Mouse (Mus musculus) midbrain, embryonic 14.5 days (tissue): ENCODE measurements around the gene Hoxb6. TPM values are rescaled to one million over a fixed set of nuclear protein-coding genes. Genes with fewer than 3 reads are reported as not detected.
A peak's percentile ranks its signal among the peaks of the same experiment; 100 is the strongest.

ENCODE experiments used
- ATAC-seq: fragments of 200-750 bp; cut with Nextera tagmentation; 2 replicates; pipeline ENCODE4 v1.8.0; 2017; ENCODE audit warnings: moderate number of reproducible peaks, moderate library complexity; ENCODE audit not compliant: low FRiP score, low TSS enrichment
- DNase-seq: peaks from one replicate; pipeline ENCODE4 v3.0.0-alpha.2; 2015
- H3K27ac ChIP-seq: fragments of 300-500 bp; sonication (generic); replicated peaks from 2 replicates; pipeline ENCODE4 v1.5.1; 2014; ENCODE audit warnings: mild to moderate bottlenecking, low read depth, low read length, moderate library complexity
- H3K27me3 ChIP-seq: fragments of 300-500 bp; sonication (generic); 2 replicates; pipeline ENCODE4 v1.6.1; 2014; ENCODE audit warnings: low read length, control low read depth, mixed read lengths; ENCODE audit not compliant: control insufficient read depth, insufficient read depth
- H3K36me3 ChIP-seq: fragments of 300-500 bp; sonication (generic); 2 replicates; pipeline ENCODE4 v1.6.1; 2014; ENCODE audit warnings: low read length, control low read depth; ENCODE audit not compliant: control insufficient read depth, insufficient read depth
- H3K4me1 ChIP-seq: fragments of 300-500 bp; sonication (generic); 2 replicates; pipeline ENCODE4 v1.6.1; 2014; ENCODE audit warnings: mild to moderate bottlenecking, antibody characterized with exemption, low read length, control low read depth; ENCODE audit not compliant: control insufficient read depth, insufficient read depth
- H3K4me2 ChIP-seq: fragments of 300-500 bp; sonication (generic); 2 replicates; pipeline ENCODE4 v1.6.1; 2014; ENCODE audit warnings: mild to moderate bottlenecking, low read length, moderate library complexity
- H3K4me3 ChIP-seq: fragments of 300-500 bp; sonication (generic); replicated peaks from 2 replicates; pipeline ENCODE4 v1.5.1; 2014; ENCODE audit warnings: low read depth, low read length
- H3K9ac ChIP-seq: fragments of 300-500 bp; sonication (generic); replicated peaks from 2 replicates; pipeline ENCODE4 v1.6.1; 2014; ENCODE audit warnings: mild to moderate bottlenecking, low read length, moderate library complexity
- H3K9me3 ChIP-seq: fragments of 300-500 bp; sonication (generic); 2 replicates; pipeline ENCODE4 v1.6.1; 2016; ENCODE audit warnings: low read length, control low read depth, mixed read lengths; ENCODE audit not compliant: control insufficient read depth
- WGBS: fragments of 180-500 bp; shearing (Covaris S2); extraction: QIAGEN DNeasy Blood & Tissue Kit; methylation state at CpG from one replicate; pipeline ENCODE4 v1.1.7; 2014; 5-methylcytosine and 5-hydroxymethylcytosine counted together
- polyA plus RNA-seq: library from polyadenylated mRNA; unstranded; fragments of >200 nt; fragmentation: Nextera tagmentation; extraction: Ambion mirVana; gene quantifications from 2 replicates; pipeline ENCODE4 v1.2.1, GENCODE M21; 2014

The Hoxb6 gene
- polyA plus RNA-seq, 1 experiment from 2014 or later: not detected

DNA sequence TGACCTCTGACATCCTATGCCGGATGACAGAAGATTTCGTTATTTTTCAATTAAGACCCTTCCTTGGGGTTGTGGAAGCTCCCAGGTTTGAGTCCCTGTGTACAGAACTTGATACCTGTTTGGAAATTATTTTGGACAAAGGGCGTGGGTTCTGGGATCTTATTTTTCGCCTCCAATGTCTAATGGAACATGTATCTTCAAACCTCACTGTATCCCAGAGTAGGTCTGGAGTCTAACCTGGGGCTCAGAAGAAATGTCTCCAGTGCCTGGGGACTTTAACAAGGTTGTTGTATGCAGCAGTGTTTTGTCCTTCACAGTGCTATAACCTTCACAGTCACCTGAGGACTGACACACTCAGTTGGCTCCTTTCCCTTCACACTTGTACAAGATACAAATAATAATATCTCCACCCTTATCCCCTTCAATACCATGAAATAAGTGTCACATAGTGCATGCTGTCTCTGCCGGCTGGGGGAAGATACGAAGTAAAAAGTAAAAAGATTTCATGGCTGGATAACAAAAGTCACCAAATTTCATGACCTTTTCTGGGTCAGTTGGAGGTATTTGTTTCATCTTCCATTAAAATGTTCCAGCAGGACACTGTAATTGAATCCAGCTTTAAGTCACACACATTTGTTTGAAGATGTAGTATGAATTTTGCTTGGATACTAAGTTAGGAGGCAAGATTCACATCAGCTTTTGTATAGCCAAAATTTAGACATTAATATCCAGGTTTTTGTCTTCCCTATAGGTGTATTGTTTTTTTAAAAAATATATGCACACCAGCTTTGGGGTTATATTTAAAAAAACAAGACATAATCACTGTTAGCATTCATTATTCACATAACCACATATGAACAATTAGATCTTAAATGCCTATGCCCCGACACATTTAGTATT, 25.0 kb upstream of the Hoxb6 start:
- WGBS: 9% methylated on average over 7 of the region's 7 CpGs
- H3K9ac ChIP-seq: no peak overlapping the region
- ATAC-seq: no peak

DNA sequence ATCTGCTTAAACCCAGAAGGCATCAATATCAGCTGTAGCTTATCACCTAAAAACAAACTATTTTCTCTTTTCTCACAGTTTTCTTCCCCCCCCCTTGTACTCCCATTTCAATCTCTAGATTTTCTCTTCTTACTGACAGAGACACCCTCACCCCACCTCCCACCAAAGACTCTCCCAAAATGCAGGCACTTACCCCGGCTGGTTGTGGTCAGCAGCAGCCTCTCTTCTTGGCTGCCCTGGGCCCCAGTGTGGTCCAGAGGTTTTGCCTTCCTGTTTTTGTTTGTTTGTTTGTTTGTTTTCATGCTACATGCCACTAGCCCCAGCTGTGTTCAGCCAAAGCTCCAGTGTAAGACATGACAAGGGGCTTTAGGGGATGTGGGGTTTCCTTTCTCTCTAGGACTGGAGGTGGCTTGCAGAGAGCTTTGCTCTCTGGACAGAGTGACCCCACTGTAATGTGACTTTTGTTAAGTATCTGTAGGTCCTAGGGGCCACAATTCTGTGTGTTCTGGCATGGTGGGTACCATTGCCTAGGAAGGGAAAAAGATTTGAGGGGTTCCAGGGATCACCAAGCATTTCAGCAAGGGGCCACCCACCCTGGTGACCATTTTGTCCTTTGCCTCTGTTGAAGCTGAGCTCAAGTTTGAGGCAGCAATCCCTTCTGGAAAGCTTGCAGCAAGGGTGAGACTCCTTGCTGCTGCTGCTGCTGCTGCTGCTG, 24.1 kb upstream of the Hoxb6 start:
- 8% methylated on average over 1 of the region's 1 CpGs for WGBS
- Histone ChIP-seq H3K4me3 (no peak overlapping the region), H3K9ac (no peak overlapping the region)

More for the DNA sequence above, 25.0 kb upstream of the Hoxb6 start:
- Histone ChIP-seq H3K27me3 (peaks cover 99% of the 10 kb centered on the region), H3K36me3 (no peaks in the 10 kb centered on the region), H3K4me2 (no peak overlapping the region), H3K27ac (no peak overlapping the region), H3K4me1 (no peaks in the 10 kb centered on the region), H3K4me3 (no peak overlapping the region), H3K9me3 (no peaks in the 10 kb centered on the region)
- DNase-seq: no peak

DNA sequence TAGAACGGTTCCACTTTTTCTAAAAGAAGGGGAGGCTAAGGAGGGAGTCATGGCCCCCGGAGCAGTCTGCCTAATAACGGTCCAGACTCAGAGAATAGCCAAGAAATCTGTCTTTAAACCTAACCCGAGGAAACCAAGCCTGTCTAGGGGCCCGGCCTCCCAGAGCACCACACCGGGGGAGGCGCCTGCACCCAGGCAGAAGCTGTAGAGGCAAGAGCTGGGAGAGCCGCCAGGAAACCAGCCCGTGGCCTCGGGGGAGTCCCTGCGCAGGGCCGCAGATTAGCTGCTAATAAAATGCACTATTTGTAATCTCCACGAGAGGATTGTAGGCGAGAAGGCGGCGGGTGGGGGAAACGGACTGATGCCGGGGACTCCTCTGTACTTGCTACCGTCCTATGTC, 22.4 kb upstream of the Hoxb6 start:
- Histone ChIP-seq H3K9me3 (no peaks in the 10 kb centered on the region), H3K4me3 (no peak overlapping the region), H3K9ac (no peak overlapping the region), H3K27ac (no peak overlapping the region), H3K36me3 (no peaks in the 10 kb centered on the region), H3K4me2 (no peak overlapping the region), H3K27me3 (peaks cover 99% of the 10 kb centered on the region), H3K4me1 (no peaks in the 10 kb centered on the region)
- WGBS: 2% methylated on average over 19 of the region's 19 CpGs
- DNase-seq (no peak), ATAC-seq (no peak)

More for the DNA sequence above, 24.1 kb upstream of the Hoxb6 start:
- no peak overlapping the region for H3K27ac ChIP-seq
- DNase-seq (no peak), ATAC-seq (no peak)
- no peaks in the 10 kb centered on the region for H3K9me3 ChIP-seq
- no peaks in the 10 kb centered on the region for H3K36me3 ChIP-seq
- peaks cover 99% of the 10 kb centered on the region for H3K27me3 ChIP-seq
- H3K4me1 ChIP-seq: no peaks in the 10 kb centered on the region
- H3K4me2 ChIP-seq: no peak overlapping the region

DNA sequence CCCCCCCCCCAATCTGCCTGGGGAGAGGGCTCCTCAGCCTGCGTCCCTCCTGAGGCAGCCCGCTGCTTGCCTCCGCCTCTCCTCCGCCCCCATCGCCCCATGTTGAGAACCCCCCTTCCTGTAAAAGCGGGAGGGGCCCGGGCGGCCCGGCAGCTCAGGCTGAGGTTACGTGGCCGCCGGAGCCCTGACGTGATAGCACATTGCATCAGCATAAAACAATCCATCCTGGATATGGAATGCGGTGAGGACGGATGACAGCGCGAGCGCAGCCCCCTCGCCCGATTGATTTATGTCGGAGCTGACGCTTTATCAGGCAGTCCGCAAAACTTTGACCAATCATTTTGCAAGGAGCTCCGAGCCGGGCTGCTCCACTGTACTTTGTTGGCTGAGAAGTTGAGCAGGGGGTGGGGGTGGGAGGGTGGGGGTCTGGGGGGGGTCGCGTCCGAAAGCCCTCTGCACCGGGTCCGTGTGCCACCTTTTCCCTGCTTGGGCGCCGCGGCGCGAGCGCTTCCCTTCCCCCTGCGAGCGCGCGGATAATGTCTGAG, 21.2 kb upstream of the Hoxb6 start, which contains the start of gene Hoxb9:
TSS of gene Hoxb9 (plus strand) at position 462 of the 545 bp plus-strand sequence.
- H3K9ac ChIP-seq: no peak within 1 kb of the TSS
- DNase-seq (no peak), ATAC-seq (no peak)
- no peak within 1 kb of the TSS for H3K27ac ChIP-seq
- no peaks in the 10 kb centered on the region for H3K36me3 ChIP-seq
- no peak within 1 kb of the TSS for H3K4me2 ChIP-seq
- under 1% methylated on average over 40 of the region's 40 CpGs for WGBS
- H3K9me3 ChIP-seq: no peaks in the 10 kb centered on the region
- H3K4me1 ChIP-seq: no peaks in the 10 kb centered on the region
- peak within 1 kb of the TSS; percentile 8; the same call in 1 of the 2 replicates for H3K4me3 ChIP-seq
- peaks cover 99% of the 10 kb centered on the region for H3K27me3 ChIP-seq

DNA sequence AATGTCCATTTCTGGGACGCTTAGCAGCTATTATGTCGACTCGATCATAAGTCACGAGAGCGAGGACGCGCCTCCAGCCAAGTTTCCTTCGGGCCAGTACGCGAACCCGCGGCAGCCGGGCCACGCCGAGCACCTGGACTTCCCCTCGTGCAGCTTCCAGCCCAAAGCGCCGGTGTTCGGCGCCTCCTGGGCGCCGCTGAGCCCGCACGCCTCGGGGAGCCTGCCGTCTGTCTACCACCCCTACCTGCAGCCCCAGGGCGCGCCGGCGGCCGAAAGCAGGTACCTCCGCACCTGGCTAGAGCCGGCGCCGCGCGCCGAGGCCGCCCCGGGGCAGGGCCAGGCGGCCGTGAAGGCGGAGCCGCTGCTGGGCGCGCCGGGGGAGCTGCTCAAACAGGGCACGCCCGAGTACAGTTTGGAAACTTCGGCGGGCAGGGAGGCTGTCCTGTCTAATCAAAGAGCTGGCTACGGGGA, 20.7 kb upstream of the Hoxb6 start:
- DNase-seq (no peak), ATAC-seq (no peak)
- no peaks in the 10 kb centered on the region for H3K4me1 ChIP-seq
- no peak overlapping the region for H3K4me2 ChIP-seq
- under 1% methylated on average over 52 of the region's 52 CpGs for WGBS
- no peak overlapping the region for H3K9ac ChIP-seq
- peaks cover 99% of the 10 kb centered on the region for H3K27me3 ChIP-seq
- no peaks in the 10 kb centered on the region for H3K9me3 ChIP-seq
- no peak overlapping the region for H3K27ac ChIP-seq
- peak overlapping the region; percentile 8; the same call in 1 of the 2 replicates for H3K4me3 ChIP-seq
- no peaks in the 10 kb centered on the region for H3K36me3 ChIP-seq

DNA sequence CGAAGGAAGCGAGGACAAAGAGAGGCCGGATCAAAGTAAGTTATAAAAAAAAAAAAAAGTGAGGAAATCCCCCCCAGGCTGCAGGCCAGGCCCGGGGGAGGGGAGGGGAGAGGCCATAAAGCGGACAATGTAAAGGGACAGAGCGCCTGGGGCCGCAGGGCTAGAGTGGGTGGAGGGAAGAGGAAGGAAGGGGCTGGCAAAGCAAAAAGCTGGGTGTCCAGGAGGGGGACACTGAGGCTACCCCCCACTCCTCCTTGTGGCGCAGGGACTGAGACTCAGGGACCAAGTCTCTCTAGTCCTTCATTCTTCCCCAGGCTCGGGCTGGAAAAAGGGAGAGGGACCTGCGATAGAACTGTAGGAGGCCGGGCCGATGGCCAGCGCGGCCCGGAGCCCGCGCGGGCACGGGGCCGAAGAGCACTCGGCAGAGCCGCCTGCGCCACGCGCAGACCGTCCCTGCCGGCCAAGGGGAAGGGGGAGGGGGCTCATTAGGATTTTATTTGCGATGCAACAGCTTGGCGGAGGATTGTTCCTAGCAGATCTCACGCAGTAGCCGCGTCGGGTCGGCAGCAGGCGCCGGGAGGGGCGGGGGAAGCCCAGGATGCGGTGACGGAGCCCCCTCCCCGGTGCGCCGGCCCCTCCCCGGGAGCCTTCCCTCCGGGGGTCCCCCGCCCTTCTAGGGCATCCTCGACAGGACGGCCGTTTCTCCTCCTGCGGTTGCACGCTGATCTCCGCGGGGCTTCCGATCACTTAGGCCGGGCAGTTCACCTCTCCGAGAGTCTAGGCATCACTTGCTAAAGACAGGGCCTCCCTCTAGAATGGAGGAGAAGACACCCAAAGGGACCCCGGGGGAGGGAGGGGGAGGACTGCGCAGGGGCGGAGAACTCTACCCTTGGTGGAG, 20.0 kb upstream of the Hoxb6 start:
- Histone ChIP-seq H3K9ac (no peak overlapping the region), H3K36me3 (no peaks in the 10 kb centered on the region), H3K27me3 (peaks cover 99% of the 10 kb centered on the region), H3K4me1 (no peaks in the 10 kb centered on the region), H3K27ac (no peak overlapping the region), H3K4me3 (no peak overlapping the region), H3K9me3 (no peaks in the 10 kb centered on the region), H3K4me2 (no peak overlapping the region)
- no peak for ATAC-seq
- DNase-seq: peak; percentile 58
- WGBS: under 1% methylated on average over 55 of the region's 58 CpGs

DNA sequence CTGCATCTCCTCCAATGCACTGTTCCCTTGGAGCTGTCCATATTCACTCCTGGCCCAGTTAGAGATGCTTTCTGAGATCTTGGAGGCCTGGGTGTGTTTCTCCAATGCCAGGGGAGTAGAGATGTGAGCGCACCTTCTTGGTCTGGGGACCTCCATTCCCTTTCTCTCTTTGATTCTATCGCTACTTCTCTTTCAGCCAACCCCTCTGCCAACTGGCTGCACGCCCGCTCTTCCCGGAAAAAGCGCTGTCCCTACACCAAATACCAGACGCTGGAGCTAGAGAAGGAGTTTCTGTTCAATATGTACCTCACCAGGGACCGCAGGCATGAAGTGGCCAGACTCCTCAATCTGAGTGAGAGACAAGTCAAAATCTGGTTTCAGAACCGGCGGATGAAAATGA, 17.8 kb upstream of the Hoxb6 start:
- H3K4me2 ChIP-seq: no peak overlapping the region

DNA sequence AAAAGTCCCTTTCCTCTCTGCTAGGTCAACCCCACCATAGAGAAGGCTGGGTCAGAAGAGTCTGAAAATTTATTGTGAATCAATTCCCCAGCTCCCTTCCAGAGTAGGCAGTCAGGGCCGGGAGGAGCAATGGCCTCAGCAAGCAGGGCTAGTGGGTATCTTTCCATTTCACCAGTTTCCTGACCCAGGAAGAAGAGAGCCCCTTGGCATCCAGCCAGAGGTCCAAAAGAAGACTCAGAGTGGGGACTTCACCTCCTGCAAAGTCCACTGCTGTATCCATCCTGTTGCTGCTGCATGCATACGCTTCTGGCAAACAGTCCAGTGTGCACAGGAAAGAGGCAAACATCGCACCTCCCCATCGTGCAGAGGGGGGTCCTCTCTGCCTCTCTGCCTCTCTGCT, 16.4 kb upstream of the Hoxb6 start:
- 4% methylated on average over 4 of the region's 4 CpGs for WGBS
- peaks cover 99% of the 10 kb centered on the region for H3K27me3 ChIP-seq
- H3K9ac ChIP-seq: no peak overlapping the region
- H3K36me3 ChIP-seq: no peaks in the 10 kb centered on the region
- no peak for ATAC-seq
- H3K4me2 ChIP-seq: no peak overlapping the region
- no peak for DNase-seq
- H3K27ac ChIP-seq: no peak overlapping the region
- H3K4me1 ChIP-seq: no peaks in the 10 kb centered on the region
- H3K9me3 ChIP-seq: no peaks in the 10 kb centered on the region
- no peak overlapping the region for H3K4me3 ChIP-seq

More for the DNA sequence above, 17.8 kb upstream of the Hoxb6 start:
- no peak overlapping the region for H3K4me3 ChIP-seq
- no peak overlapping the region for H3K9ac ChIP-seq
- DNase-seq (no peak), ATAC-seq (no peak)
- peaks cover 99% of the 10 kb centered on the region for H3K27me3 ChIP-seq
- no peaks in the 10 kb centered on the region for H3K4me1 ChIP-seq
- no peak overlapping the region for H3K27ac ChIP-seq
- no peaks in the 10 kb centered on the region for H3K36me3 ChIP-seq
- WGBS: 3% methylated on average over 10 of the region's 10 CpGs
- H3K9me3 ChIP-seq: no peaks in the 10 kb centered on the region
